Mouse (Mus musculus): ENCODE data around the gene Dus1l. TPM values are rescaled to one million over a fixed set of nuclear protein-coding genes. Genes with fewer than 3 reads are reported as not detected.
A peak's percentile ranks its signal among the peaks of the same experiment; 100 is the strongest.
"Not testable (repeated sequence)": the region's sequence is repeated elsewhere in the genome, so short reads cannot be mapped to it uniquely, and the experiment has no call there.

Gene Dus1l
- total RNA-seq, 2 experiments from 2014 or later, result 35.2 to 37.4 TPM

DNA sequence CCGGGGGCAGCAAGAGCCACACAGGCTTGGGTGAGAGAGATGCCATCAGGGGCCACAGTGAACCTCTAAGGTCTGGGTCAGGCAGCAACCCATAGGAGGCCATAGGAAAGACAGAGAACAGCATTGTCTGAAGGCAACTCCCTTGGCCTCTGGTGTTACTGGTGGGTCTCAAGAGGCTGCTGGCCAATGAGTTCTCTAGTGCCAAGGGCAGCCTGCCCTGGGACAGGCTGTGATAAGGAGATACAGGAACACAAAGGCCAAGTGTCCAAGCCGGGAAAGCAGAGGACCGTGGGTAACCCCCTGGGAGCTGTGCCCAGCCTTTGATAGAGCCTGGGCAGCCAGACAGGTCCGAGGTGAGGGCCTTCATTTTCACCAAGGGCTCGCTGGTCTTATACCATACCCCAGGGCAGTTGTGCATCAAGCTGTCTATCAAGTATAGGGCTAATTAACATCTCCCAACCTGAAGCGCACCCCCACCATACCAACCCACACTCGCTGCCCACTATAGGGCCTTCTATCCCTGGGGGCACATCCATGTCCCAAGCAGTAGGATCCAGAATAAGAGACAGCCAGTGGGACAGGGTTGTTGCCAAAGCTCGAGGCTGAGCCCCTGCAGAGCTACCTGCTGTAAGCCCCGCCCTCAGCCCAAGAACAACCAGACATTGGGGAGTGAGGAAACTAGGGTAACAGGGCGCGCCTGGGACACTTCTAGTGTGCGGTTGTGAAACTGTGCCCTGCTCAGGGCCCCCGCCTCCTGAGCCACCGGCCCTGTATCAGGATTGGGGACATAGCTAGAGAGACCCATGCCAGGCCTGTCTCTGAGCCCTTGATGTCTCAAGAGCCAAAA is 25.1 kb upstream of the Dus1l start:
- peak; percentile 7 for DNase-seq
- intact Hi-C loops (cut with DNase I; ENCODE audit: low total_unique reads), result loop anchor here (10.0 kb wide), 1 partner anchor 74 kb away; no protein-coding TSS in a partner anchor

DNA sequence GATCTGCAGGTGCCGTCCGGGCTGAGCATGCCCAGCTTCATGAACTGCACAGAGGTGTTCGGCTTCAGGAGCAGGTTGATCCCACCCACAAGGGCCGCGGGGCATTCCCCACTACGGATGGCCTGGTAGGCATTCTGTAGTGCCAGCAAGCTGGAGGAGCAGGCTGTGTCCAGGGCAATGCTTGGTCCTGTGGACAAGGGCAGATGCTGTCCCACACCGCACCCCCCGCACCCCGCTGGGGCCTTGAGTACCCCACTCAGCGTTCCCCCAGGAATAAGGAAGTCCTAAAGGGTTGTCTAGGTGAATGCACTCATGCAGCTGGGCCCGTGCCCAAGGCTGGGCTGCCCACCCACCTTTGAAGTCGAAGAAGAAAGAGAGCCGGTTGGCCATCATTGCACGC is 24.3 kb upstream of the Dus1l start:
- intact Hi-C loops (cut with DNase I; ENCODE audit: low total_unique reads), result loop anchor here (10.0 kb wide), 1 partner anchor 74 kb away; no protein-coding TSS in a partner anchor

DNA sequence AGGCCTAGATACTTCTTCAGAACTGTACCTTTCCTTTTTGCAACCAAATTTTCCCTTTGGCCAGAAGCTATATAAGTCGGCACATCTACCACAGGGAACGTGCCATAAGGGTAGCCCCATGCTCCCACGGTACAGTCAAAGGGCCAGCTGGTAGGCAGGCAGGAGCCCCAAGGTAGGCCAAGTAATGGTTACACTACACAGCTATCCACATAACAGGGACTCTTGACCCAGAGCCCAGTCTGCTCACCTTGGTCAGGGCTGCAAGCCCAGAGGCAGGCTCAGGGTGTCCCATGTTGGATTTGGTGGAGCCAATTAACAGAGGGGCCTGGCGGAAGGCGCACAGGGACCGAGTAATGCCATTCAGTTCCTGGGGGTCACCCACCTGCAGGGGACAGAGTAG is 23.4 kb upstream of the Dus1l start:
- intact Hi-C loops (cut with DNase I; ENCODE audit: low total_unique reads), result no loop called here
- peak; percentile 3 for DNase-seq

More for the DNA sequence above, 24.3 kb upstream of the Dus1l start:
- peak; percentile 8 for DNase-seq

DNA sequence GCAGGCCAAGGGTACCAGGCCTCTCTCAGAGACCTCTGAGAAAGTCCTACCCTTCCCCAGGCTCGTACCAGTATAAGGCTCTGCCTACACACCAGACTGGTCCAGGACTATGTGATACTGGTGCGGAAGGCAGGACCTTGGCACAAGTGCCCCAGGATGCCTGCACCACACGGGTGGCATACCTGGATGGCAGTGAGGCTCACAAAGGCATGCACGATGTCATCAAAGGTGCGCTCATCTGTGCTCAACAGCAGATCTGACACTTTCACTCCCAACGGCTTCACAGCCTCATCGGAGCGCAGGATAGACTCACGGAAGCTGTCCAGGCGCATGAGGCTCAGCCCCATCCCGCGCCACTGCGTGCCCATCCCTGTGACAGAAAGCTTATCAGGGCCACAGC is 22.0 kb upstream of the Dus1l start:
- DNase-seq, result peak; percentile 3
- intact Hi-C loops (cut with DNase I; ENCODE audit: low total_unique reads), result no loop called here

DNA sequence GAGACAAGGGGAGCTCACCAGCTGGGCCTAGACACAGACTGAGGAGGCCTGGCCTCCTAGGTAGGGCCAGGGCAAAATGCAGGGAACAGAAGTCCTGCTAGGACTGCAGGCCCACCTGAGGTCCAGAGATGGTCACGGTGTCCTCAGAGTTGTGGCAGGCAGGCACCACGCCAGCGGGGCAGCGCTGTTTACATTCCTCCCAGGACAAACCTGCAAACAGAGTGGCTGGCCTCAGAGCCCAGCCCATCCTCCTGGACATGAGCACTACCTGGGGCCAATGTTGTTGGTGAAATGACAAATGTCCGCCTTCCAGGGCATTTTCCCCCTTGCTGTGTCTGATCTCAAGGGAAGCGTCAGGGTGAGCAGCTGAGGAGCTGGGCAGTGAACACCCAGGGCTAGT is 21.2 kb upstream of the Dus1l start:
- intact Hi-C loops (cut with DNase I; ENCODE audit: low total_unique reads), result no loop called here
- peak; percentile 2 for DNase-seq

DNA sequence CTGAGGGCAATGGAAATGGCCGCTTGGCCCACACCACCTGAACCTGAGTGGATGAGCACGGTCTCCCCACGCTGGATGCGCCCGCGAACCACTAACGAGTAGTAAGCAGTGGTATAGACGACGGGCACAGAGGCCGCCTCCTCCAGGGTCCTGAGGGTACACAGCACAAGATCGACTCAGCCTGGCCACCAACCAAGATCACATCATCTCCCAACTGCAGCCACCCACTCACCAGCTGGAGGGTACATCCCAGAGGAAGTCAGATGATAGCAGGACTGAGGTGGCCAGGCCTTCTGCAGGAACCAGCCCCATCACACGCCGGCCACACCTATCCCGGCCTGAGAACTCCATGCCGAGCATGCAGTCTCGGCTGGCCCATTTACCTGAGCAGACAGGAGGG is 15.9 kb upstream of the Dus1l start:
- no peak for DNase-seq
- intact Hi-C loops (cut with DNase I; ENCODE audit: low total_unique reads), result no loop called here

DNA sequence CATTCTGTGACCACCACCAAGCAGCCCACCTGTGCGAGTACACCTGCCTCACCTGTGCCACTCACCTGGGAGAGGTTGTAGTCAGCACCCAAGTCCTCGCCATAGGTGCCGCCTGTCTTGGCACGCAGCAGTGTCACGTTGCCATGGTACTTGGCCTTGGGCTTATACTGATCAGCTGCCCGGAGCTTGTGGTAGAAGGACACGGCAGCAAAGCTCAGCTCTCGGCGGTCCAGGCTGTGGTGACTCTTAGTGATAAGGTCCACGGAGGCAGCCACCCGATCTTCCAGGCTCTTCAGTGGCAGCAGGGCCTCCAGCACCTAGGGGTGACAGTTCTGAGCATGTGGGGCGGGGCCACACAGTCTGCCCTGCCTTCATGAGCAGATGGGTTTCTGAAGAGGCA is 11.8 kb upstream of the Dus1l start:
- intact Hi-C loops (cut with DNase I; ENCODE audit: low total_unique reads), result no loop called here
- DNase-seq, result no peak

DNA sequence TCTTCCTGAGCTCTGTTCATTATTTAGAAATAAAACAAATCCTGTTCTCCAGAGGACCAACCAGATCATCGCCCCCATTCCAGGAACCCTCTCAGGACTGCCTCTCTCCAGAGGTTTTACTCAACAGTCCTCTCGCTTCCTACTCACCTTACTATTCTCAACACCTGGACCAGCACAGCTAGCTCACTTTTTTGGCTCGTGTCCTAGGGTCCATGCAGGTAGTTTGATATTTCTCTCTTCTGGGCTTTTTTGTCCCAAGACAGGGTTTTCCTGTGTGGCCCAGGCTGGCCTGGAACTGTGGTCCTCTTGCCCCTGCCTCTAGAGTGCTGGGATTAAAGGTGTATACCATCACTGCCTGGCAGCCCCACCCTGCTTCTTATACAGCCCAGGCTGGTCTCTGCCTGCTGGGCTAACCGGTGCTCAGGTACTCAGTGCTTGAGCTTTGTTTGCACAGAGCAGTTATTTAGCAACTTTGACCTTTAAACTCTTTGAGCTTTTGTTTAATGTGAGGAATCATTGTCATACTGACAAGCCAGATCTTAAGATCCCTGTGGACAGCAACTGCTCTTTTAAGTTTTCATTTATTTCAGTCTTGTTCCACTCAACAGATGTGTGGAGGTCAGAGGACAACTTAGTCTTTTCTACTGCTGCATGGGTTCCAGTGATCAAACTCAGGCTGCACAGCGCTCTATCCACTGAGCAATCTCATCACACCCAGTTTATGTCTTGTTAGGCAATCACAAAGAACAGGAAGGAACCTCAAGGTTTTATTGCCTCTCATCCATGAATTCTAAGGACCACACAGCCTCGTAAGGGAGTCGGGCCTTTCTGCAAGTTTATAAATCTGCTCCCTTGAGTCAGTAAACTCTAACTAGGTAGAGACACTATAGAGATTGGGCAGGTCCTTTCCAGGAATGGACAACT is 9.4 kb upstream of the Dus1l start:
- intact Hi-C loops (cut with DNase I; ENCODE audit: low total_unique reads), result no loop called here
- no peak for DNase-seq

DNA sequence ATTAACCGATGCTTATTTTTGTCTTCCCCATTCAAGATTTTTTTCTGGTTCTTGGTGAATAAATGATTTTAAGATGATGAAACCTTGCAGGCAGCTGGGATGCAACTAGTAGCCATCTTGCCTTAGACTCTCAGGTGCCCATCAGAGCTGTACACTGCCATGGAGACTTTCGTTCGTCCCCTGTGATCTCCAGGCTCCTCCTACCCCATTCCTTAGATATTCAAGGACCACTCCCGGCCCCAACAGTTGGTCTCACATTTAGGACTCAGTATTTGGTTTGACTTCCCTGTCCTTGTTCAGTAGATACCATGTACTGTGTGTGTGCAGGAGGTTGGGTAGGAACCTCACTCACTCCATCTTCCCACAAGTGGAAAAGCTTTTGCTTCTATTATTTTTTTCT is 8.6 kb upstream of the Dus1l start:
- DNase-seq, result no peak
- intact Hi-C loops (cut with DNase I; ENCODE audit: low total_unique reads), result no loop called here

DNA sequence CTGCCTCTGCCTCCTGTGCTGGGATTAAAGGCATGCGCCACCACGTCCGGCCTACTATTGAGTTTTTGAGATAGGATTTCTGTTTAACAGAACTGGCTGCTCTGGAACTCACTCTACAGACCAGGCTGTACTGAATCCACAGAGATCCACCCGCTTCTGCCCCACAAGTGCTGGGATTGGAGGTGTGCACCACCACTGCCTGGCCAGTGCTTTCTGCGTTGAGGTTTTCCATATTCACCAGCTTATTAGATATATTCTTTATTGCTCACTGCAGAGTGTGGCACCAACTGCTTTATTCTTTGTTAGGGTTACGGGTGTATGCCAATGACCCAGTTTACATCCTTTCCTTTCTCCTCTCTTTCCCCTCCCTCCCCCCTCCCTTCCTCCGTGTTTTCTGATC is 8.1 kb upstream of the Dus1l start:
- DNase-seq, result no peak
- intact Hi-C loops (cut with DNase I; ENCODE audit: low total_unique reads), result no loop called here

DNA sequence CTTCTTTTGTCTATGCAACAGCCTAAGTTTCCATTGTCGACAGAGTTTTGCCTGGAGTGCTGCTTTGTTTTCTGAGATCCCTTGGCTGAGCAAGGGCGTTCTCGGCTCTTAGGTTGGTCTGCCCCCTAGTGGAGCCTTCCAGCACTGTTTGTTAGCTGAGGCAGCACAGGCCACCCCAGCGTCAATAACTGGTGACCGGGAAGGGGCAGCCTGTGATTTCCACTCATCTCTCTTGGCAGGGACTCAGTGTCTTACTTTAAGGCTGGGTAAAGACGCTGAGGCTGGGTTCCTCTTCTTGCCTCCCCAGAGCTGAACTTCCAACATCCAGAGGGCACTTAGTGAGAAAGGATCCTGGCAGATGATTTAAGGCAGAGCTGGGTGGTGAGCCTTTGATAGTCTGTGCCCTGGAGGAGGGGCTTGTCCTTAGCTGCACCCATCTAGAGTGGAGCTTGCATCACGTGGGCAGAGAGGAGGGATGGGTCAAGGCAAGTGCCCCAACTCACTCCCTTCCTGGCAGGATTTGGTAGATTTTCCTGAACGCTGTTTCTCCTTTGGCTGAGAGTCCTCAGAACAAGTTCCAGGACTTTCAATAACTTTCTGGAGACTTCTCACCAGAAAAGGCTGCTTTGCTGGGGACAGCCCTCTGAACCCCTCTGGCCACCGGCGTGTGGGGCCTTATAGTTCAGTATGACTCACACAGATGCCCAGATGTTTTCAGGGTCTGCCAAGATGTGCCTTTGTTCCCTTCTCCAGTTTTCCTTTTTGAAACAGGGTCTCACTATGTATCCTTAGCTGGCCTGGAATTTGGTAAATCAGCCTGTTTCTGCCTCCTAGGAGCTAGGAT is 4.1 kb upstream of the Dus1l start:
- DNase-seq, result peak; percentile 91
- intact Hi-C loops (cut with DNase I; ENCODE audit: low total_unique reads), result no loop called here

DNA sequence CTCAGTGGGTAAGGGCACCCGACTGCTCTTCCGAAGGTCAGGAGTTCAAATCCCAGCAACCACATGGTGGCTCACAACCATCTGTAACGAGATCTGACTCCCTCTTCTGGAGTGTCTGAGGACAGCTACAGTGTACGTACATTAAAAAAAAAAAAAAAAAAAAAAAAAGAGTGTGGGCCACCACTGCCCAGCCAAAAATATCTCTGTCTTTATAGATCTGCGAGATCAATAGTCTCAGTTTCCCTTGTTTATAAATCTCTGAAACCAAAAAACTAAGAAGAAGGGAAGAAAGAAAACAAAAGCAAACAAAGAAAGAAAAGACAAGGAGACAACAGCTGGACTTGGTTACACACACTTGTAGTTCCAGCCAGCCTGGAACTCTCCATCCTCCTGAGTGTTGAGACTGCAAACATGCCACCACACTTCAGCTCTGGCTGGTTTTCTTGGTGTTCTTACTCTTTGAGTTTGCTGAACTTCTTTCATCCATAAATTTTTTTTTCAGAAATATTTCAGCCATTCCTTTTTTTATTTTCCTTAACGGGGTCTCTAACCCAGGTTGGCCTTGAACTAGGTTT is 3.2 kb upstream of the Dus1l start:
- intact Hi-C loops (cut with DNase I; ENCODE audit: low total_unique reads), result no loop called here
- no peak for DNase-seq

DNA sequence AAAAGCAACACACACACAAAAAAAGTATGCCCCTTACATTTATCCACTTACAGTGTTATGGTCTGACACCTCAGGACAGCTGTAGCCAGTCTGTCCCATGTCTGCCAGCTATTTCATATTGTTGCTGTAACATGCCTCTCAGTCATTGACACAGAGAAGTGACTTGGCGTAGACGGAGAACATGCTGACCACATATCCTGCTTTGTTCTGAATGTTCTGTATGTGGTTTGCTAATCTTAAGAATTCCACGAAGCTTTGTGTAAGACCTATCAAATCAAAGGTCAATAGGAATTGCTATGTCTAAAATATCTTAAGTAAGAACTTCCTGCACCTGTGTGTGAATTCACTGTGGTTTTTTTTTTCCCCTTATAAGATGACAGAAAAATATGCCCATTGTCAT is 2.0 kb upstream of the Dus1l start:
- intact Hi-C loops (cut with DNase I; ENCODE audit: low total_unique reads), result no loop called here
- DNase-seq, result no peak

DNA sequence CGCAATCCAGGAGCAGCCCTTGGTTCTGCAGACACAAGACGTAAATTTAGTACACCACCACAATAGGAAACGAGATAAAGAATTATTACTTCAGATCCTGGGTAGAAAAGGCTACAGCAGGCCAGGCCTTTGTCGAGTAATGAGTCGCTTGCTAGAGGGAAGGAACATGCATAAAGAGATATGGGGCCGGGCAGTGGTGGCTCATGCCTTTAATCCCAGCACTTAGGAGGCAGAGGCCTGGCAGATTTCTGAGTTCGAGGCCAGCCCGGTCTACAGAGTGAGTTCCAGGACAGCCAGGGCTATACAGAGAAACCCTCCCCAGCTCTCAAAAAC is 377 bp upstream of the Dus1l start:
- intact Hi-C loops (cut with DNase I; ENCODE audit: low total_unique reads), result no loop called here
- DNase-seq, result no peak

DNA sequence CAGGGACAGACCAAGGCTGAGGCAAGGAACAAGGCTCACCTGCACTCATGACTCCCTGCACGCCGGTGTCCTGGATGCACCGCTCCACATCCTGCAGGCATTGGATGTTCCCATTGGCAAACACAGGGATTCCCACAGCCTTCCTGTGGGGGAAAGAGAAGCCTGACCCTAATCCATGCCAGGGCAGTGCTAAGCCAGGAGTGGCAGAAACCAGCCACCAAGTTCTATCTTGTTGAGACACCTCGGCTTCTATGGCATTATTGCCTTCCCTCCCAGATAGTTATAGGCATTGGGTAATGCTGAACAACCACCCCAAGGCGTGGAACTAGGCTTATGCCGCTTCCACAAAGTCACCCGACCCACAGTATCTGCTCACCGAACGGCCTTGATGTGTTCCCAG is 3.6 kb downstream of the Dus1l start:
- intact Hi-C loops (cut with DNase I; ENCODE audit: low total_unique reads), result no loop called here
- no peak for DNase-seq

DNA sequence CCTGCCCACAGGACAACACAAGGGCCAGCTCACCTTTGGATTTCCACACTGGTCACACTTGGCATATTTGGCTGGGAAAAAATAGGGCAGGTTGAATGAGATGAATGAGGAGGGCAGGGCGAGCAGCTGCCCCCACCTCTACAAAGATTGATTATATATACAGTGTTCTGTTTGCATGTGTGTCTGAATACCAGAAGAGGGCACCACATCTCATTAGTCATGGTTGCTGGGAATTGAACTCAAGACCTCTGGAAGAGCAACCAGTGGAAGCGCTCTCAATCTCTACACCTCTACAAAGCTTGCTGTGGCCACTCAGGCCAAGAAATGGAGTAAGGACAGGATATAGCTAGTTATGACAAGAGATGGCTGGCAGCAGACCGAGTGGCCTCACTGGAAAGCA is 6.4 kb downstream of the Dus1l start:
- intact Hi-C loops (cut with DNase I; ENCODE audit: low total_unique reads), result no loop called here

DNA sequence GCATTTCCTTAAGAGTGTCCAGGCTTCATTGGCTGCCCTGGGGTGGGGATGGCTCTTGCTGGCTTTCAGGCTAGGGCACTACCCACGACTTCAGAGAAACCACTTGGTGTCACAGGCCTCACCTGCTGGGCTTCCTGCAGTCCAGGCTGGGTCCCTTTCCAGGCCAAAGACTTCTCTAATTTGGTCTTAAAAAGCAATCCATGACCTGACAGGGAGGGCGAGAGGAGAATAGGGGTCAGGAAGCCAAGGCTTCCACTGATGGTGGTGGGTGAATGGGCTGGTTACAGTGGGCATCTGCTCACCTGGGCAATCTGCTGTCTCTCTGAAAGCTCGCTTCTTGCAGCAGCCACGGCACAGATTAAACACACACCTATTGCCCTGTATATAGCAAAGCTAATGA is 6.8 kb downstream of the Dus1l start:
- DNase-seq, result no peak
- intact Hi-C loops (cut with DNase I; ENCODE audit: low total_unique reads), result no loop called here

More for the DNA sequence above, 6.4 kb downstream of the Dus1l start:
- no peak for DNase-seq

DNA sequence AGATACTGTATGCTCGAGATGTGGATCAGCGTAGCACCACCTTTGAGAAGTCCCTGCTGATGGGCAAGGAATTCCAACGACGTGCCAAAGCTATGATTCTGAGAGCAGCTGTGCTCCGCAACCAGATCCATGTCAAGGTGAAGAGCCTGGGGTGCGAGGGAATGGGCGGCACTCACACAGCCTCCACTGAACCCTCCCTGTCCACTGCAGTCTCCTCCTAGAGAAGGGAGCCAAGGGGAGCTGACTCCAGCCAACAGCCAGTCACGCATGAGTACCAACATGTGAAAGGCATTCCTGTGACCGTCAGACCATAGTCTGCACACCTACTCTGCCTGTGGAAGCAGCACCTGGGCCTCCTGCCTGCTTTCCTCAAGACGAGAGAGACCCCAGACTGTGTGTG is 7.7 kb downstream of the Dus1l start:
- intact Hi-C loops (cut with DNase I; ENCODE audit: low total_unique reads); DNase-seq: not testable (repeated sequence)

DNA sequence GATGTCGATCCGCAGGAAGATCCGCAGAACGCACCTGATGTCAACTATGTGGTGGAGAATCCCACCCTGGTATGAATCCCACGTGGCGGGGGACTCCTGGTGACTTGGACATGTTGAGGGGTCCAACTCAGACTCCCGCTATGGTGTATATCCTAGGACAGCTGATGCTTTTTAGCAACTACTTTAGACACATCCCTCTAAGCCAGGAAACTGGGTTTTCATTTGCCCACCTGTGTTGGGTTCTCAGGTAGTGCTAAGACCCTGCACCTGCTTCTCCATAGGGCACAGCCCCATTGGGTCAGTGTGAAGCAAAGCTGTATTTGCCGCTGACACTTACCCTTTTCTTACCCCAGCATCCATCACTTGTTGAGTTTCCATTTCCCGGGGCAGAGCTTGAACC is 11.1 kb downstream of the Dus1l start:
- no peak for DNase-seq
- intact Hi-C loops (cut with DNase I; ENCODE audit: low total_unique reads), result no loop called here

Data from gastrocnemius, postnatal 14 days (tissue).